Mouse (Mus musculus) spleen, postnatal 4 days (tissue): ENCODE measurements around the gene Pmf1.

Experiments
- DNase-seq, 2 experiments: peaks; one replicate each; pipeline ENCODE4 v3.0.0; 2022; ENCODE audit warnings: low spot score in 2 of 2

Pmf1 gene

DNA sequence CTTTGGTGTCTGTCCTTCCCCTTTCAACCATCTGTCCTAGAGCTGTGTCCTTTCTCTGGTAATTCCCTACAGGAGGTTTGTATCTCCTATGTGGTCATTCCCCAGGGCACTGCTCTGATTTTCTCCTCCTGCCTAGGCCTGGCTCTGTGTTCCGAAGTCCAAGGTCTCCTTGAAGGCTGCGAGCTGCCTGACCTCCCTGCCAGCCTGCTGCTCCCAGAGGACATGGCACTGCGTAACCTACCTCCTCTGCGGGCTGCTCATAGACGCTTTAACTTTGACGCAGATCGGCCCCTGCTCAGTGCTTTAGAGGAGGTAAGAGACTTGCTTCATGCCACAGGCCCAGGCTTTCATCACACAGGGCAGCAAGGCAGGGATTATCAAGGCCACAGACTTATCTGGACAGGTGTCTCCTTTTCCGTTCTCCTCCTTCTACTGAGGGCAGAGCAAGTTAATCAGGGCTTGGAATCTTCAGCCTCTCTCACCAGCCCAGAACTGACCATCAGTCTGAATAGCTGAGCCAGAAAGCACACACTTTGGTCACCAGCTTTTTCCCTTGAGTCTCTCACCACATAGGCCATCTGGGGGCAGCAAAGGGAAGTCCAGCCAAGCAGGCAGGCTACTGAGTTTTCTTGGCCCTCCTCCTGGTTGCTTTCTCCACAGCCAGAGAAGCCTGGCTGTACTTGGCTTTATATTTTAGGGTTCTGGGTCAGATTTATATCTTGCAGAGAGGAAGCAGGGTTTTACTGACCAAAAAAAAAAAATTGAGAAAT lies 55.5 kb downstream of the Pmf1 start:
- DNase-seq: no peak

DNA sequence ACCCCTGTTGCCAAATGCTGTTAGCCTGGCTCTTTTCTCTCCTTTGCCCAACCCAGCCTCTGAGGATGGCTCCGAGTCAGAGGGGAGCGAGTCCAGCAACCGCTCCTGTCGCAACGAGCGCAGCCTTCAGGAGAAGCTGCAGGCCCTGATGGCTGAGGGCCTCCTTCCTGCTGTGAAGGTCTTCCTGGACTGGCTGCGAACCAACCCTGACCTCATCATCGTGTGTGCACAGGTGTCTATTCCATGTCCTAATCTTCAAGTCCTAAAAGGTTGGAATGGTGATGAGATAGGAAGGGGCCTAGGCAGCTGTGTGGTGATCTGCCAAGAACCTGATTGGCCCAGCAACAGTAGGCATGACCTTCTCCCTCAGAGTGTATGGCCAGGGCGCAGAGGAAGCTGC lies 57.2 kb downstream of the Pmf1 start:
- no peak for DNase-seq

- no peak for DNase-seq
Measured at GRCm38 (mm10) chr3:88350732-88351131, 59.4 kb downstream of the Pmf1 start.
